Mouse (Mus musculus) hindbrain, postnatal 0 days (tissue): ENCODE measurements around the gene Slc5a10. TPM values are rescaled to one million over a fixed set of nuclear protein-coding genes. Genes with fewer than 3 reads are reported as not detected.
A peak's percentile ranks its signal among the peaks of the same experiment; 100 is the strongest.

Experiments used
- ATAC-seq: fragments of 200-750 bp; cut with Nextera tagmentation; 2 replicates; pipeline ENCODE4 v1.8.0; 2017; ENCODE audit warnings: mild to moderate bottlenecking, moderate TSS enrichment, moderate library complexity
- DNase-seq: peaks from one replicate; pipeline ENCODE4 v3.0.0-alpha.2; 2015; ENCODE audit warnings: low spot score
- H3K27ac ChIP-seq: fragments of 300-500 bp; sonication (generic); 2 replicates; pipeline ENCODE4 v1.5.1; 2014; ENCODE audit warnings: mild to moderate bottlenecking
- H3K27me3 ChIP-seq: fragments of 300-500 bp; sonication (generic); 2 replicates; pipeline ENCODE4 v1.6.1; 2014; ENCODE audit warnings: low read length, mixed read lengths; ENCODE audit not compliant: insufficient read depth
- H3K36me3 ChIP-seq: fragments of 300-500 bp; sonication (generic); 2 replicates; pipeline ENCODE4 v1.6.1; 2014; ENCODE audit warnings: low read length, mixed read lengths; ENCODE audit not compliant: insufficient read depth
- H3K4me1 ChIP-seq: fragments of 300-500 bp; sonication (generic); 2 replicates; pipeline ENCODE4 v1.6.1; 2014; ENCODE audit warnings: antibody characterized with exemption, low read length, mixed read lengths; ENCODE audit not compliant: insufficient read depth
- H3K4me2 ChIP-seq: fragments of 300-500 bp; sonication (generic); 2 replicates; pipeline ENCODE4 v1.6.1; 2014; ENCODE audit warnings: low read depth, mild to moderate bottlenecking, low read length, moderate library complexity, mixed read lengths
- H3K4me3 ChIP-seq: fragments of 300-500 bp; sonication (generic); 2 replicates; pipeline ENCODE4 v1.5.1; 2014; ENCODE audit warnings: low read length
- H3K9ac ChIP-seq: fragments of 300-500 bp; sonication (generic); replicated peaks from 2 replicates; pipeline ENCODE4 v1.6.1; 2014; ENCODE audit warnings: mild to moderate bottlenecking, low read length, moderate library complexity, mixed read lengths
- H3K9me3 ChIP-seq: fragments of 300-500 bp; sonication (generic); 2 replicates; pipeline ENCODE4 v1.6.1; 2016; ENCODE audit warnings: low read length, mixed read lengths
- CTCF ChIP-seq: IDR thresholded peaks from 2 replicates; pipeline ENCODE4 v1.5.1; 2016; ENCODE audit warnings: antibody characterized with exemption, control low read depth, low read depth
- WGBS: fragments of 180-500 bp; shearing (Covaris S2); extraction: QIAGEN DNeasy Blood & Tissue Kit; methylation state at CpG from one replicate; pipeline ENCODE4 v1.1.7; 2014; 5-methylcytosine and 5-hydroxymethylcytosine counted together
- polyA plus RNA-seq: library from polyadenylated mRNA; unstranded; fragments of >200 nt; fragmentation: Nextera tagmentation; extraction: Ambion mirVana; gene quantifications from 2 replicates; pipeline ENCODE4 v1.2.1, GENCODE M21; 2015
- total RNA-seq: library from RNA; depleted of rRNA; stranded (reverse); fragments of >200 nt; gene quantifications from 2 replicates; pipeline ENCODE4 v1.2.3, GENCODE M21; 2014

Gene Slc5a10
- total and polyA plus RNA-seq, 2 experiments from 2014 or later = 0.19 to 0.21 TPM

GRCm38 (mm10) chr11:61722077-61722476, 1.5 kb upstream of the Slc5a10 start:
- Histone ChIP-seq H3K4me1 (no peaks in the 10 kb centered on the region), H3K27me3 (no peaks in the 10 kb centered on the region), H3K4me2 (no peak overlapping the region), H3K27ac (no peak overlapping the region), H3K4me3 (no peak overlapping the region), H3K36me3 (0 out of 2 replicates have a peak, but pooled peaks cover 2% of the 10 kb centered on the region), H3K9me3 (no peaks in the 10 kb centered on the region), H3K9ac (no peak overlapping the region)
- no peak for TF ChIP-seq CTCF
- 59% methylated on average over 5 of the region's 5 CpGs for WGBS
- ATAC-seq (no peak), DNase-seq (no peak)

DNA sequence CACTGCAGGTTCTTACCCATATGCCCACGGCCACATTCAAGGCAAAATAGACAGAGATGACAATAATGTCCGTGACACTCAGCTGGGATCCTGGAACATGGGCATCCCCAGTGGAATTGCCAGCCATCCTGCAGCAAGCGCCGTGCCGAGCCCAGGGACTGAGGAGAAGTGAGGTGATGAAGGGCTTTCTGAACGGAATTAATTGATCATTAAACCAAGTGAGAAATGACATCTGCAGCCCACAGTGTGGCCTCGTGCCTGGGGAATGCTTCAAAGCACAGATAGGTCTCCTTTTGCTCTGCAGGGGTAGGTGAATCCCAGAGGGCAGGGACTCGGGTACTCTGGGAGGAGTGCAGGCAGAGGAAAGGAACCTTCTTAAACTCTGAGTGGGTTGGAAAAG, 800 bp downstream of the Slc5a10 start:
- 60% methylated on average over 8 of the region's 8 CpGs for WGBS

DNA sequence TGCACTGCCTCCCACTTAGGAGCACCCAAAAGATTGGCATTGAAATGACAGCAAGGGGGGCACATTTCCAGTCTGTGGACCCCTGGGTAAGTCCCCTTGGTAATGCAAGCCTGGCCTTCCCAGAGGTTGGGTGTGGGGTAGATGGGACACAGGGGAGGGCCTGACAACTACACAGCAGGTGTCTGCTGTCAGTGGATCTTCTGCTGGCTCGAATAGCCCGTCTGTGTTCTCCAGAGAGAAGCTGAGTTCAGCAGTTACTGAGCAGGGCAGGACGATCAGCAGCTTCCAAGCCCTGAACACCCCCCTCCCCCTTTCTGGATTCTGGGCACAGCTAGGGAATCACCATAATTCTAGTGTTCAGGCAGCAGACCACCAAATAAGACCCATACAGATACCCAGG, 1.2 kb downstream of the Slc5a10 start:
- no peak for TF ChIP-seq CTCF
- Histone ChIP-seq H3K27me3 (no peaks in the 10 kb centered on the region), H3K9me3 (no peaks in the 10 kb centered on the region), H3K4me1 (no peaks in the 10 kb centered on the region), H3K4me3 (no peak overlapping the region), H3K9ac (no peak overlapping the region), H3K4me2 (no peak overlapping the region), H3K36me3 (no peaks in the 10 kb centered on the region), H3K27ac (no peak overlapping the region)
- DNase-seq (no peak), ATAC-seq (no peak)
- 44% methylated on average over 3 of the region's 3 CpGs for WGBS

More for the DNA sequence above, 800 bp downstream of the Slc5a10 start:
- no peaks in the 10 kb centered on the region for H3K9me3 ChIP-seq
- H3K36me3 ChIP-seq = no peaks in the 10 kb centered on the region
- no peak for TF ChIP-seq CTCF
- no peak overlapping the region for H3K4me3 ChIP-seq
- H3K4me1 ChIP-seq = no peaks in the 10 kb centered on the region
- H3K9ac ChIP-seq = no peak overlapping the region
- no peak overlapping the region for H3K4me2 ChIP-seq
- DNase-seq (no peak), ATAC-seq (no peak)
- H3K27me3 ChIP-seq = no peaks in the 10 kb centered on the region
- H3K27ac ChIP-seq = no peak overlapping the region

DNA sequence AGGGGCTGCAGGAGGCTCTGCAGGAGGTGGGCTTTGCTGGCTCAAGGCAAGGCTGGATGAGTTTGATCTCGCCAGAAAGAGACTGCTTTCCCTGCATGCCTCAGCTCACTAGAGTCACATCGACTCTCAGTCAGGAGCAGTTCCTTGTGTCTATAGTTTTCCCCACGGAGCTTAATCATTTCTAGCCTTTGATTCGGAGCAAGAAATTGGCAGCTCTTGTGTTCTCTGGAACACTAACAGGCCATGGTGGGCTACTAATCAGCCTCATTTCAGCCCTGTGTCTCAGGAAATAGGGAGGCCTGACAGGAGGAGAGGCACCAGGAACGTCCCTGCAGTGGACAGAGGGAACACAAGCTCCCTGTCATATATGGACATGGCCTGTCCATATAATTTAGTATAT, 2.6 kb downstream of the Slc5a10 start:
- Histone ChIP-seq H3K4me2 (no peak overlapping the region), H3K4me1 (no peaks in the 10 kb centered on the region), H3K9ac (no peak overlapping the region), H3K9me3 (no peaks in the 10 kb centered on the region), H3K36me3 (no peaks in the 10 kb centered on the region), H3K27ac (no peak overlapping the region), H3K27me3 (no peaks in the 10 kb centered on the region), H3K4me3 (no peak overlapping the region)
- TF ChIP-seq CTCF = no peak
- no peak for ATAC-seq
- WGBS = 54% methylated on average over 5 of the region's 5 CpGs
- DNase-seq = no peak

DNA sequence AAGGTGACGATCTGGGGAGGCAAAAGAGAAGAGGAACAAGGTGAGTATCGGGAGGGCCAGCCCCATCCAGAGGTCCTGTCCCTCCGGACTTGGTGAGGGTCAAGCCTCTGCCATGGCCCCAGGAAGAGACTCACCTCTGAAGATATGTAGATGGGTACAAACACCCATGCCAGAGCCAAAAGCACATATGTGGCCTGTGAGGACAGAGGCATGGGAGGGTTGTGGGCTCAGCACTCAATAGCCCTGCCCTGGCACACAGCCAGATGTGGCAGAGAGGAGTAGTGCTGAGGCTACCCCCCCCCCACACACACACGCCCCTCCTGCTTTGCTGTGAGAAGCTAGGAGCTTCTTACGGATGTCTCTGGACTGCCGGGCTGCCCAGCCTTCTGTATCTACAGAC, 5.5 kb downstream of the Slc5a10 start:
- WGBS = 60% methylated on average over 6 of the region's 6 CpGs
- Histone ChIP-seq H3K27me3 (no peaks in the 10 kb centered on the region), H3K4me2 (no peak overlapping the region), H3K36me3 (no peaks in the 10 kb centered on the region), H3K4me1 (no peaks in the 10 kb centered on the region), H3K4me3 (no peak overlapping the region), H3K9ac (no peak overlapping the region), H3K27ac (no peak overlapping the region), H3K9me3 (no peaks in the 10 kb centered on the region)
- DNase-seq (peak; percentile 18), ATAC-seq (peak; percentile 36; the same call in 1 of the 2 replicates)
- no peak for TF ChIP-seq CTCF

GRCm38 (mm10) chr11:61714346-61715117, 6.1 kb downstream of the Slc5a10 start:
- WGBS = 38% methylated on average over 11 of the region's 11 CpGs
- no peak overlapping the region for H3K27ac ChIP-seq
- ATAC-seq (peak; percentile 89), DNase-seq (peak; percentile 94)
- TF ChIP-seq CTCF = peak; percentile 96
- no peak overlapping the region for H3K4me3 ChIP-seq
- no peaks in the 10 kb centered on the region for H3K27me3 ChIP-seq
- H3K9me3 ChIP-seq = no peaks in the 10 kb centered on the region
- no peak overlapping the region for H3K9ac ChIP-seq
- no peak overlapping the region for H3K4me2 ChIP-seq
- no peaks in the 10 kb centered on the region for H3K36me3 ChIP-seq
- no peaks in the 10 kb centered on the region for H3K4me1 ChIP-seq

DNA sequence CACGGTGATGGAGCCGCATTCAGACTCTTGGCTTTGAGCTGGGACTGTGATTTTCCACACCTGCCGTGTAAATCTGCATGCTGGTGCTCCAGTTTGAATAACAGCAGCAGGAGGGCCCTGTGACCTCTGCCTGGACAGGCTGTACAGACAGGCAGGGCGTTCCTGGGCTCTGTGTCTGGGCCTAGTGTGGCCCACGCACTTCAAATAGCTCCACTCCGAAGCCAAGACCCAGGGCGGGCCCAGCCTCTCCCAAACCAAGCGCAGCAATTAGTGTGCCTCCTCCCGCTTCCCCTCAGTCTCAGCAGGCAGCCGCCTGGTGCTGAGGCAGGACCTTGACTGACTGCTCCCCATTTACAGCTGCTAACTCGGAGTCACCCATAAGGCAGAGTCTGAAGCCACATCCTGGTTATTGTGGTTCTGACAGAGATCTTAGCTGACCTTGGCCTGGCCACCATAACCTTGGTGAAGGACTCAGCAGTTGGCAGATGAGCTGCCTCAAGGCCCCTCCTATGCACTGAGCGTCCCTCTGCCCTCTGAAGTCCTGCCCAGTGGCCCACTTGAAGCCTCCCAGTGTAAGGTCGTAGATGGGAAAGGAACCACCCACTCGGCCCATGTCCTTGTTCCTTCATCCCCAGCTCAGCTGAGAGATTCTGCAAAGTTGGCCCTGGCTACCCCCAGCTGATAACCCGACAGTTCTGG, 7.3 kb downstream of the Slc5a10 start:
- ATAC-seq = no peak
- H3K4me1 ChIP-seq = no peaks in the 10 kb centered on the region
- H3K9me3 ChIP-seq = no peaks in the 10 kb centered on the region
- DNase-seq = no peak
- no peak overlapping the region for H3K4me2 ChIP-seq
- 58% methylated on average over 15 of the region's 15 CpGs for WGBS
- no peak overlapping the region for H3K27ac ChIP-seq
- H3K36me3 ChIP-seq = no peaks in the 10 kb centered on the region
- no peak for TF ChIP-seq CTCF
- no peak overlapping the region for H3K9ac ChIP-seq
- H3K4me3 ChIP-seq = no peak overlapping the region
- H3K27me3 ChIP-seq = no peaks in the 10 kb centered on the region
